Mouse (Mus musculus) liver, adult 2 months (tissue): ENCODE measurements around the gene Ppef1.

ENCODE experiments used
- CTCF ChIP-seq: fragments of 200-500 bp; IDR thresholded peaks from 2 replicates; pipeline ENCODE4 v1.5.1; 2011; ENCODE audit warnings: low read depth, low read length, control low read depth
- POLR2A ChIP-seq: fragments of 200-500 bp; IDR thresholded peaks from 2 replicates; pipeline ENCODE4 v1.6.1; 2011; ENCODE audit warnings: low read length, control low read depth; ENCODE audit not compliant: insufficient read depth; ENCODE audit errors: extremely low read depth

DNA sequence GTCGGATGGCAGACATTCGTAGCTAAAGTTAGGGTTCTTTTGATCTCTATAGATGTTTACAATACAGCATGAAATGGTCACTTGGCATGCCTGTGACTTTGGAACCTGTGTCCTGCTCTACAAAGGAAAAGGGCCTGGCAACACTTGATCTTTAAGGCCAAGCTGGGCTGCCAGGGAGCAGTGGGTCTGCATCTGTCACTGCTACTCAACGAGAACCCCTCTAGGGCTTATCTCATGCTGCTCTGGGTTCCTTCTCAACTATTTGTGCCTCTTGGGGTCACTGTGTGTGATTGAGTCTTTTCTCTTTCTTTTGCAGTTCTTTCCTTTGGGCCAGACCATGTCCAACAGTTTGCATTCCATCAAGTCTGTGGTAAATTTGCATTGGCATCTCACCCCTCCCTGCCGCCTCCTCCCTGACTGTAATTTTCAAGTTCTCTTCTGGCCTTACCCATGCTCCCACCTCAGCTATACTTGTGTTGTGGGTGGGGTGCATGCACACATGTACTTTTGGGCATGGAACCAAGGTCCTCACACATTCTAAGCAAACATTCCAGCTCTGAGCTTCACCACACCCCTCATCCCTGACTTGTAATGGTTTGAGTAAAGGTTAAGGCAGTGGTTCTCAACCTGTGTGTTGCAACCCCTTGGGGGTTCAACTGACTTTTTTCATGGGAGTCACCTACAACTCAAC, 151.3 kb downstream of the Ppef1 start:
- no peak for TF ChIP-seq CTCF
- no peak for TF ChIP-seq POLR2A
